Mouse (Mus musculus) small intestine, adult 2 months (tissue): ENCODE data around the gene Sema3c.
"Not testable (repeated sequence)": the region's sequence is repeated elsewhere in the genome, so short reads cannot be mapped to it uniquely, and the experiment has no call there.

Source experiments
- CTCF ChIP-seq: fragments of 200-500 bp; IDR thresholded peaks from 2 replicates; pipeline ENCODE4 v1.5.1; 2012; ENCODE audit warnings: low read depth, mild to moderate bottlenecking, control low read depth, inconsistent platforms, low read length, moderate library complexity, mixed read lengths; ENCODE audit not compliant: insufficient replicate concordance, insufficient read length; ENCODE audit errors: extremely low read depth
- POLR2A ChIP-seq: fragments of 200-500 bp; IDR thresholded peaks from 2 replicates; pipeline ENCODE4 v1.6.1; 2012; ENCODE audit warnings: low read depth, mild to moderate bottlenecking, control low read depth, inconsistent platforms, low read length, moderate library complexity

GRCm38 (mm10) chr5:17531165-17531564 lies 42.9 kb upstream of the Sema3c start:
- not testable (repeated sequence) for TF ChIP-seq POLR2A, CTCF
